Mouse (Mus musculus): ENCODE results near the gene Atp6v0e. TPM values are rescaled to one million over a fixed set of nuclear protein-coding genes. Genes with fewer than 3 reads are reported as not detected.

The Atp6v0e gene
- polyA plus RNA-seq, 1 experiment from 2014 or later: 87.3 TPM

GRCm38 (mm10) chr17:26708499-26708898, 45.5 kb downstream of the Atp6v0e start:
- Histone ChIP-seq H3K4me1 (replicated peaks; ENCODE audit: control insufficient read depth, insufficient read depth, low read length) (no peaks in the 10 kb centered on the region), H3K27me3 (ENCODE audit: control insufficient read depth, insufficient read depth, low read length) (no peaks in the 10 kb centered on the region), H3K9me3 (ENCODE audit: control insufficient read depth, low read length) (no peaks in the 10 kb centered on the region), H3K4me3 (ENCODE audit: low read depth, low read length) (no peak overlapping the region), H3K4me2 (ENCODE audit: low read depth, low read length, severe bottlenecking) (no peak overlapping the region), H3K36me3 (ENCODE audit: control insufficient read depth, insufficient read depth, low read length) (no peaks in the 10 kb centered on the region), H3K9ac (ENCODE audit: low read length) (no peak overlapping the region), H3K27ac (ENCODE audit: low read depth, low read length) (no peak overlapping the region)
- ATAC-seq (replicated peaks; ENCODE audit: low FRiP score) (no peak), DNase-seq (ENCODE audit: low spot score) (no peak)

DNA sequence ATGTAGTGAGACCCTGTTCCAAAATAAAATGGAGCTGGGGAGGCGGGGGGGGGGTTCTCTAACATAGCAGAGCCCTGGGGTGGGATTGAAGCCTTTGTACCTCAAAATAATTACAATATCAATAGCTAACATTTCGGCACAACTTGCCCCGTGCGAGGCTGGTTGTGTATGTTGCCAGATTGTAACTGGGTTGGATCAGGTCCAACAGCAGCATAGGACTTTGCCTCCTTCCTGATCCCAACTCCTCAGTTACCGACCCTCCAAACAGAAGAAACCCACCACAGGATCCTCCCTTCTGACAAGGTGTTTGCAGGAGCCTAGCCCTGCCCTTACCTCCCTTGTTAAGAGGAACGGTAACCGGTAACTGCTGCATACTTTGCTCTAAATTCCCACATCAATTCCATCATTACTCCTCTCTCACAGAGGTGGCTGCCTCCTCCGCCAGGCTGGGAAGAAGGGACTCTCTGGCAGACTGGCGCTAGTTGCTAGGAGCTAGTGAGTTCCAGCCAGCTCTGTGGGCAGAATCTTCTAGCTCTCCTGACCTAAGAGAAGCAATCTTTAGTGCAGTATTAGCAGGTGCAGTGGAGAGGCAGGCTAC, 46.1 kb downstream of the Atp6v0e start:
- no peak overlapping the region for H3K9ac ChIP-seq (ENCODE audit: low read length)
- WGBS: 65% methylated on average over 9 of the region's 9 CpGs
- DNase-seq (ENCODE audit: low spot score) (no peak), ATAC-seq (replicated peaks; ENCODE audit: low FRiP score) (no peak)
- H3K9me3 ChIP-seq (ENCODE audit: control insufficient read depth, low read length): no peaks in the 10 kb centered on the region
- no peaks in the 10 kb centered on the region for H3K4me1 ChIP-seq (replicated peaks; ENCODE audit: control insufficient read depth, insufficient read depth, low read length)
- H3K27ac ChIP-seq (ENCODE audit: low read depth, low read length): no peak overlapping the region
- H3K27me3 ChIP-seq (ENCODE audit: control insufficient read depth, insufficient read depth, low read length): no peaks in the 10 kb centered on the region
- H3K4me2 ChIP-seq (ENCODE audit: low read depth, low read length, severe bottlenecking): no peak overlapping the region
- H3K4me3 ChIP-seq (ENCODE audit: low read depth, low read length): no peak overlapping the region
- H3K36me3 ChIP-seq (ENCODE audit: control insufficient read depth, insufficient read depth, low read length): no peaks in the 10 kb centered on the region

DNA sequence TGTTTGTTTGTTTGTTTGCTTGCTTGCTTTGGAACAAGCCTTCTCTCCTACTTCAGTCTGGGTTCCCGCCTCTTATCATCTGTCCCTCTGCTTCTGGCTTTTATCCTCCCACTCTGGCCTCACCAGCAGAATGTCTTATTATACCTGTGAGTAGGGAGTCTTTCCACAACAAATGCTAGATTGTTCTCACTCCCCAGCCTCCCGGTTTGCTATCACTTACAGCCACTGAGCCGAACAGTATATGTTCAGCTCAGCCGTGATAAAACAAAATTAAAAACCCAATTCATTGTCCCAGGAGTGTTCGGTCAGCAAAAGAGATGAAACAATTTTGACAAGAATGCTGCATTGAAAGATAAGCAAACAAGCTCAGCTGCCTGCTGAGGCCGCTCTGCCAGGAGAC, 47.0 kb downstream of the Atp6v0e start:
- Histone ChIP-seq H3K4me3 (ENCODE audit: low read depth, low read length) (no peak overlapping the region), H3K27ac (ENCODE audit: low read depth, low read length) (no peak overlapping the region), H3K9ac (ENCODE audit: low read length) (no peak overlapping the region), H3K36me3 (ENCODE audit: control insufficient read depth, insufficient read depth, low read length) (no peaks in the 10 kb centered on the region), H3K4me1 (replicated peaks; ENCODE audit: control insufficient read depth, insufficient read depth, low read length) (no peaks in the 10 kb centered on the region), H3K9me3 (ENCODE audit: control insufficient read depth, low read length) (no peaks in the 10 kb centered on the region), H3K4me2 (ENCODE audit: low read depth, low read length, severe bottlenecking) (no peak overlapping the region), H3K27me3 (ENCODE audit: control insufficient read depth, insufficient read depth, low read length) (no peaks in the 10 kb centered on the region)
- no peak for ATAC-seq (replicated peaks; ENCODE audit: low FRiP score)
- no peak for DNase-seq (ENCODE audit: low spot score)
- WGBS: 55% methylated on average over 6 of the region's 6 CpGs

DNA sequence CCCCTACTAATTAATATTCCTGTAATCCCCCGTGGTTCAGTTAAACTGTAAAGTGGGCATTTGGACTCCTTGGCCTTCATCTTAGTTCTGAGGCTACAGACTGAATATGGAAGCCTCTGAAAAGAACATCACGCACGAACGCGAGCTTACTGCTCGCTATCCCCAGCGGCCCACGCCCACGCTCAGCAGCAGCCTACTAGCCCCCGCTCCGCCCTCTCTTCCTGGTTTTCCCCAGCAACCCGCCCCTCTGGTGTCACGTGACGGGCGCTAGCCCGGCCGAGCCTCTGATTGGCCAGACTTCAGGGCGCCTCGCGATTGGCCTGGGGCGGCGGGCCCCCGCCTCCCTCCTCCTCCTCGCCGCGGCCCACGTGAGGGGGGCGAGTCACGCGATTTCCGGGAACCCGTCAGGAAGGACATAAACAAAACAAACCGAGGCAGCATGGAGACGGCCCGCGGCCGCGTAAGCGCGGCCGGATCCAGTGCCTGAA, 52.3 kb downstream of the Atp6v0e start, which contains the start of gene Crebrf:
Gene Crebrf, plus strand, starts transcription at position 380 of the 488 bp plus-strand sequence.
- H3K4me1 ChIP-seq (replicated peaks; ENCODE audit: control insufficient read depth, insufficient read depth, low read length): no peaks in the 10 kb centered on the region
- H3K9me3 ChIP-seq (ENCODE audit: control insufficient read depth, low read length): no peaks in the 10 kb centered on the region
- peak; percentile 86 for ATAC-seq (replicated peaks; ENCODE audit: low FRiP score)
- H3K4me2 ChIP-seq (ENCODE audit: low read depth, low read length, severe bottlenecking): peak within 1 kb of the TSS; percentile 73
- under 1% methylated on average over 41 of the region's 41 CpGs for WGBS
- peak; percentile 99 for DNase-seq (ENCODE audit: low spot score)
- H3K4me3 ChIP-seq (ENCODE audit: low read depth, low read length): peak within 1 kb of the TSS; percentile 95
- no peak within 1 kb of the TSS for H3K27ac ChIP-seq (ENCODE audit: low read depth, low read length)
- H3K36me3 ChIP-seq (ENCODE audit: control insufficient read depth, insufficient read depth, low read length): no peaks in the 10 kb centered on the region
- H3K27me3 ChIP-seq (ENCODE audit: control insufficient read depth, insufficient read depth, low read length): no peaks in the 10 kb centered on the region
- peak within 1 kb of the TSS; percentile 75 for H3K9ac ChIP-seq (ENCODE audit: low read length)

GRCm38 (mm10) chr17:26715916-26716717, 53.1 kb downstream of the Atp6v0e start:
- Histone ChIP-seq H3K9me3 (ENCODE audit: control insufficient read depth, low read length) (no peaks in the 10 kb centered on the region), H3K4me2 (ENCODE audit: low read depth, low read length, severe bottlenecking) (peak overlapping the region; percentile 73), H3K9ac (ENCODE audit: low read length) (peak overlapping the region; percentile 75), H3K27me3 (ENCODE audit: control insufficient read depth, insufficient read depth, low read length) (no peaks in the 10 kb centered on the region), H3K4me3 (ENCODE audit: low read depth, low read length) (peak overlapping the region; percentile 95), H3K36me3 (ENCODE audit: control insufficient read depth, insufficient read depth, low read length) (no peaks in the 10 kb centered on the region), H3K27ac (ENCODE audit: low read depth, low read length) (no peak overlapping the region), H3K4me1 (replicated peaks; ENCODE audit: control insufficient read depth, insufficient read depth, low read length) (no peaks in the 10 kb centered on the region)
- ATAC-seq (replicated peaks; ENCODE audit: low FRiP score) (peak; percentile 98), DNase-seq (ENCODE audit: low spot score) (peak; percentile 98)
- WGBS: under 1% methylated on average over 47 of the region's 75 CpGs

DNA sequence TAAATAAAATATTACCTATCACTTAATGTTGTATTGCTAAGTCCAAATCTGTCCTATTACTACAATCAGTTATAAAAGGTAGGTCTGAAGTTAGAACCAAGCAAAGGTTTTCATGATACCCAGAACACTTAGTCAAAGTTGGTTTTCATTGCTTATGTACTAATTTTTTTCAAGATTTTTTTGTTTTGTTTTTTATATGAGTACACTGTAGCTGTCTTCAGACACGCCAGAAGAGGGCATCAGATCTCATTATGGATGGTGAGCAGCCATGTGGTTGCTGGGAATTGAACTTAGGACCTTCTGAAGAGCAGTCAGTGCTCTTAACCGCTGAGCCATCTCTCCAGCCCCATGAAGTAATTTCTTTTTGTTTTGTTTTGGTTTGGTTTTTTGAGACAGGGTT, 54.8 kb downstream of the Atp6v0e start:
- 58% methylated on average over 2 of the region's 2 CpGs for WGBS

DNA sequence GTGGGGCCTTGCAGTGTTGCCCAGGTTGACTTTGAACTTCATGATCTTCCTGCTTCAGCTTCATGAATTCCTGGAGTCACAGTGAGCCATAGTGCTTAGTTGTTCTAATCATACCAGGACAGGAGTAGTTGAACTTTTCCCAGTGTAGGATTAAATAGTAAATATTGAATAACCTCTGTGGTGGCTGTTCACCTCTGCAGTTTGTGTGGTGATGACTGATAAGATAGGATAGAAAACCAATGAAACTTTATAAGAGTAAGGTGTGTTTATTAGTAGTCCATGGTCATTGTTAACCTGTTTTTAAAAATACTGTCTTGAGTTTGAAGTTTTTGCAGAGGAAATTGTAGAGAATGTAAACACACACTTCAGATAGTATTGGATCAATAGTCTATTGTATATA, 56.4 kb downstream of the Atp6v0e start:
- H3K4me1 ChIP-seq (replicated peaks; ENCODE audit: control insufficient read depth, insufficient read depth, low read length): no peaks in the 10 kb centered on the region
- H3K4me2 ChIP-seq (ENCODE audit: low read depth, low read length, severe bottlenecking): no peak overlapping the region
- ATAC-seq (replicated peaks; ENCODE audit: low FRiP score): no peak
- no peak overlapping the region for H3K9ac ChIP-seq (ENCODE audit: low read length)
- no peaks in the 10 kb centered on the region for H3K9me3 ChIP-seq (ENCODE audit: control insufficient read depth, low read length)
- no peaks in the 10 kb centered on the region for H3K36me3 ChIP-seq (ENCODE audit: control insufficient read depth, insufficient read depth, low read length)
- no peak for DNase-seq (ENCODE audit: low spot score)
- no peak overlapping the region for H3K4me3 ChIP-seq (ENCODE audit: low read depth, low read length)
- H3K27ac ChIP-seq (ENCODE audit: low read depth, low read length): no peak overlapping the region
- no peaks in the 10 kb centered on the region for H3K27me3 ChIP-seq (ENCODE audit: control insufficient read depth, insufficient read depth, low read length)

More for the DNA sequence above, 54.8 kb downstream of the Atp6v0e start:
- Histone ChIP-seq H3K9me3 (ENCODE audit: control insufficient read depth, low read length) (no peaks in the 10 kb centered on the region), H3K27me3 (ENCODE audit: control insufficient read depth, insufficient read depth, low read length) (no peaks in the 10 kb centered on the region), H3K4me2 (ENCODE audit: low read depth, low read length, severe bottlenecking) (no peak overlapping the region), H3K9ac (ENCODE audit: low read length) (no peak overlapping the region), H3K4me3 (ENCODE audit: low read depth, low read length) (no peak overlapping the region), H3K36me3 (ENCODE audit: control insufficient read depth, insufficient read depth, low read length) (no peaks in the 10 kb centered on the region), H3K27ac (ENCODE audit: low read depth, low read length) (no peak overlapping the region), H3K4me1 (replicated peaks; ENCODE audit: control insufficient read depth, insufficient read depth, low read length) (no peaks in the 10 kb centered on the region)
- no peak for ATAC-seq (replicated peaks; ENCODE audit: low FRiP score)
- DNase-seq (ENCODE audit: low spot score): no peak

GRCm38 (mm10) chr17:26721802-26722201, 58.8 kb downstream of the Atp6v0e start:
- no peak overlapping the region for H3K27ac ChIP-seq (ENCODE audit: low read depth, low read length)
- ATAC-seq (replicated peaks; ENCODE audit: low FRiP score) (no peak), DNase-seq (ENCODE audit: low spot score) (no peak)
- H3K27me3 ChIP-seq (ENCODE audit: control insufficient read depth, insufficient read depth, low read length): no peaks in the 10 kb centered on the region
- H3K9ac ChIP-seq (ENCODE audit: low read length): no peak overlapping the region
- no peak overlapping the region for H3K4me2 ChIP-seq (ENCODE audit: low read depth, low read length, severe bottlenecking)
- no peaks in the 10 kb centered on the region for H3K9me3 ChIP-seq (ENCODE audit: control insufficient read depth, low read length)
- no peak overlapping the region for H3K4me3 ChIP-seq (ENCODE audit: low read depth, low read length)
- WGBS: 83% methylated on average over 2 of the region's 2 CpGs
- no peaks in the 10 kb centered on the region for H3K4me1 ChIP-seq (replicated peaks; ENCODE audit: control insufficient read depth, insufficient read depth, low read length)
- no peaks in the 10 kb centered on the region for H3K36me3 ChIP-seq (ENCODE audit: control insufficient read depth, insufficient read depth, low read length)

Data from forebrain, embryonic 11.5 days (tissue).